Mouse (Mus musculus) kidney, embryonic 15.5 days (tissue): ENCODE results near the gene Tigd3. TPM values are rescaled to one million over a fixed set of nuclear protein-coding genes. Genes with fewer than 3 reads are reported as not detected.

Experiments
- ATAC-seq: fragments of 200-750 bp; cut with Nextera tagmentation; replicated peaks from 2 replicates; pipeline ENCODE4 v1.8.0; 2017; ENCODE audit warnings: moderate TSS enrichment; ENCODE audit not compliant: low FRiP score
- H3K27ac ChIP-seq: fragments of 300-500 bp; sonication (generic); 2 replicates; pipeline ENCODE4 v1.5.1; 2015; ENCODE audit warnings: mild to moderate bottlenecking, inconsistent platforms
- H3K27me3 ChIP-seq: fragments of 300-500 bp; sonication (generic); 2 replicates; pipeline ENCODE4 v1.6.1; 2015; ENCODE audit warnings: inconsistent platforms
- H3K36me3 ChIP-seq: fragments of 300-500 bp; sonication (generic); 2 replicates; pipeline ENCODE4 v1.6.1; 2015; ENCODE audit warnings: inconsistent platforms
- H3K4me1 ChIP-seq: fragments of 300-500 bp; sonication (generic); 2 replicates; pipeline ENCODE4 v1.6.1; 2015; ENCODE audit warnings: inconsistent platforms
- H3K4me2 ChIP-seq: fragments of 300-500 bp; sonication (generic); 2 replicates; pipeline ENCODE4 v1.6.1; 2015; ENCODE audit warnings: moderate library complexity, mild to moderate bottlenecking, inconsistent platforms
- H3K4me3 ChIP-seq: fragments of 300-500 bp; sonication (generic); replicated peaks from 2 replicates; pipeline ENCODE4 v1.5.1; 2015; ENCODE audit warnings: mild to moderate bottlenecking, inconsistent platforms
- H3K9ac ChIP-seq: fragments of 300-500 bp; sonication (generic); 2 replicates; pipeline ENCODE4 v1.6.1; 2015; ENCODE audit warnings: mild to moderate bottlenecking, inconsistent platforms
- H3K9me3 ChIP-seq: fragments of 300-500 bp; sonication (generic); replicated peaks from 2 replicates; pipeline ENCODE4 v1.6.1; 2016; ENCODE audit warnings: inconsistent platforms
- WGBS: fragments of 180-500 bp; shearing (Covaris S2); methylation state at CpG from one replicate; pipeline ENCODE4 v1.1.7; 2015; ENCODE audit warnings: mixed read lengths; 5-methylcytosine and 5-hydroxymethylcytosine counted together
- polyA plus RNA-seq: library from polyadenylated mRNA; unstranded; fragments of >200 nt; fragmentation: Nextera tagmentation; extraction: Ambion mirVana; gene quantifications from 2 replicates; pipeline ENCODE4 v1.2.1, GENCODE M21; 2015

Tigd3 gene
- polyA plus RNA-seq, 1 experiment from 2014 or later: 4.2 TPM

GRCm38 (mm10) chr19:5872931-5873556, 20.9 kb downstream of the Tigd3 start:
- Histone ChIP-seq H3K27me3 (no peaks in the 10 kb centered on the region), H3K9me3 (no peaks in the 10 kb centered on the region), H3K27ac (peak overlapping the region; percentile 8; the same call in 1 of the 2 replicates), H3K4me3 (no peak overlapping the region), H3K4me2 (peak overlapping the region; percentile 89; the same call in 1 of the 2 replicates), H3K36me3 (peaks cover 34% of the 10 kb centered on the region), H3K4me1 (peaks cover 71% of the 10 kb centered on the region), H3K9ac (no peak overlapping the region)
- ATAC-seq: no peak
- WGBS: 78% methylated on average over 19 of the region's 19 CpGs

GRCm38 (mm10) chr19:5872528-5872927, 21.4 kb downstream of the Tigd3 start:
- Histone ChIP-seq H3K9me3 (no peaks in the 10 kb centered on the region), H3K36me3 (peaks cover 39% of the 10 kb centered on the region), H3K27ac (peak overlapping the region; percentile 8; the same call in 1 of the 2 replicates), H3K9ac (no peak overlapping the region), H3K4me1 (peaks cover 66% of the 10 kb centered on the region), H3K4me3 (no peak overlapping the region), H3K4me2 (peak overlapping the region; percentile 89; the same call in 1 of the 2 replicates), H3K27me3 (no peaks in the 10 kb centered on the region)
- ATAC-seq: no peak
- 92% methylated on average over 4 of the region's 4 CpGs for WGBS

- H3K4me3 ChIP-seq: 0 out of 2 replicates have a peak overlapping the region, but pooled peaks have one; percentile 10
- H3K9ac ChIP-seq: peak overlapping the region; percentile 35; the same call in 1 of the 2 replicates
- H3K27ac ChIP-seq: peak overlapping the region; percentile 81
- H3K36me3 ChIP-seq: peaks cover 47% of the 10 kb centered on the region
- no peaks in the 10 kb centered on the region for H3K27me3 ChIP-seq
- peak overlapping the region; percentile 46 for H3K4me2 ChIP-seq
- H3K4me1 ChIP-seq: peaks cover 60% of the 10 kb centered on the region
- ATAC-seq: no peak
- WGBS: 34% methylated on average over 6 of the region's 6 CpGs
- no peaks in the 10 kb centered on the region for H3K9me3 ChIP-seq
Observed at GRCm38 (mm10) chr19:5871683-5872082, 22.3 kb downstream of the Tigd3 start.

GRCm38 (mm10) chr19:5871273-5871672, 22.7 kb downstream of the Tigd3 start:
- peak overlapping the region; percentile 46 for H3K4me2 ChIP-seq
- peak overlapping the region; percentile 10; the same call in 1 of the 2 replicates for H3K4me3 ChIP-seq
- no peaks in the 10 kb centered on the region for H3K9me3 ChIP-seq
- H3K27me3 ChIP-seq: no peaks in the 10 kb centered on the region
- H3K9ac ChIP-seq: peak overlapping the region; percentile 35; the same call in 1 of the 2 replicates
- ATAC-seq: peak; percentile 62
- peaks cover 60% of the 10 kb centered on the region for H3K4me1 ChIP-seq
- peak overlapping the region; percentile 81 for H3K27ac ChIP-seq
- H3K36me3 ChIP-seq: peaks cover 51% of the 10 kb centered on the region
- whole genome bisulfite sequencing: 1% methylated on average over 7 of the region's 7 CpGs

GRCm38 (mm10) chr19:5868096-5868495, 25.9 kb downstream of the Tigd3 start:
- WGBS: 90% methylated on average over 6 of the region's 6 CpGs
- no peak overlapping the region for H3K9ac ChIP-seq
- H3K27ac ChIP-seq: no peak overlapping the region
- no peaks in the 10 kb centered on the region for H3K9me3 ChIP-seq
- H3K4me1 ChIP-seq: peaks cover 35% of the 10 kb centered on the region
- no peak overlapping the region for H3K4me3 ChIP-seq
- peaks cover 82% of the 10 kb centered on the region for H3K36me3 ChIP-seq
- no peaks in the 10 kb centered on the region for H3K27me3 ChIP-seq
- ATAC-seq: no peak
- H3K4me2 ChIP-seq: no peak overlapping the region

- H3K9ac ChIP-seq: no peak overlapping the region
- no peaks in the 10 kb centered on the region for H3K9me3 ChIP-seq
- WGBS: 93% methylated on average over 20 of the region's 20 CpGs
- H3K4me3 ChIP-seq: no peak overlapping the region
- H3K36me3 ChIP-seq: peaks cover 99% of the 10 kb centered on the region
- no peaks in the 10 kb centered on the region for H3K27me3 ChIP-seq
- H3K27ac ChIP-seq: no peak overlapping the region
- no peak overlapping the region for H3K4me2 ChIP-seq
- ATAC-seq: no peak
- H3K4me1 ChIP-seq: peaks cover 4% of the 10 kb centered on the region
Observed at GRCm38 (mm10) chr19:5864710-5865398, 29.1 kb downstream of the Tigd3 start.

- H3K9me3 ChIP-seq: no peaks in the 10 kb centered on the region
- ATAC-seq: no peak
- H3K27ac ChIP-seq: no peak overlapping the region
- WGBS: 96% methylated on average over 5 of the region's 5 CpGs
- no peak overlapping the region for H3K4me3 ChIP-seq
- no peaks in the 10 kb centered on the region for H3K27me3 ChIP-seq
- H3K4me2 ChIP-seq: no peak overlapping the region
- H3K36me3 ChIP-seq: peaks cover 99% of the 10 kb centered on the region
- H3K9ac ChIP-seq: no peak overlapping the region
- H3K4me1 ChIP-seq: no peaks in the 10 kb centered on the region
Observed at GRCm38 (mm10) chr19:5863776-5864175, 30.2 kb downstream of the Tigd3 start.

- Histone ChIP-seq H3K4me1 (no peaks in the 10 kb centered on the region), H3K4me3 (no peak overlapping the region), H3K4me2 (no peak overlapping the region), H3K27ac (no peak overlapping the region), H3K9ac (no peak overlapping the region), H3K27me3 (no peaks in the 10 kb centered on the region), H3K9me3 (no peaks in the 10 kb centered on the region), H3K36me3 (peaks cover 99% of the 10 kb centered on the region)
- no peak for ATAC-seq
- WGBS: 97% methylated on average over 14 of the region's 14 CpGs
Observed at GRCm38 (mm10) chr19:5862335-5863085, 31.4 kb downstream of the Tigd3 start.

GRCm38 (mm10) chr19:5856604-5857003, 37.3 kb downstream of the Tigd3 start:
- ATAC-seq: no peak

GRCm38 (mm10) chr19:5852035-5852722, 41.8 kb downstream of the Tigd3 start:
- peak overlapping the region; percentile 29; the same call in 1 of the 2 replicates for H3K27ac ChIP-seq
- no peak overlapping the region for H3K4me2 ChIP-seq
- no peaks in the 10 kb centered on the region for H3K27me3 ChIP-seq
- no peak overlapping the region for H3K9ac ChIP-seq
- WGBS: 86% methylated on average over 12 of the region's 12 CpGs
- no peak overlapping the region for H3K4me3 ChIP-seq
- ATAC-seq: no peak
- H3K4me1 ChIP-seq: peaks cover 35% of the 10 kb centered on the region
- H3K36me3 ChIP-seq: peaks cover 54% of the 10 kb centered on the region
- no peaks in the 10 kb centered on the region for H3K9me3 ChIP-seq

More at GRCm38 (mm10) chr19:5856604-5857003, 37.3 kb downstream of the Tigd3 start:
- H3K27ac ChIP-seq: no peak overlapping the region
- H3K4me2 ChIP-seq: no peak overlapping the region
- H3K4me3 ChIP-seq: no peak overlapping the region
- no peaks in the 10 kb centered on the region for H3K27me3 ChIP-seq
- no peaks in the 10 kb centered on the region for H3K9me3 ChIP-seq
- 89% methylated on average over 9 of the region's 9 CpGs for WGBS
- no peak overlapping the region for H3K9ac ChIP-seq
- H3K36me3 ChIP-seq: peaks cover 90% of the 10 kb centered on the region
- 0 out of 2 replicates have a peak, but pooled peaks cover under 1% of the 10 kb centered on the region for H3K4me1 ChIP-seq

GRCm38 (mm10) chr19:5851481-5851971, 42.4 kb downstream of the Tigd3 start:
- Histone ChIP-seq H3K9me3 (no peaks in the 10 kb centered on the region), H3K9ac (no peak overlapping the region), H3K27me3 (no peaks in the 10 kb centered on the region), H3K4me2 (no peak overlapping the region), H3K4me3 (no peak overlapping the region), H3K27ac (peak overlapping the region; percentile 29; the same call in 1 of the 2 replicates), H3K4me1 (peaks cover 41% of the 10 kb centered on the region), H3K36me3 (peaks cover 51% of the 10 kb centered on the region)
- WGBS: 79% methylated on average over 5 of the region's 5 CpGs
- ATAC-seq: no peak
